Mouse (Mus musculus) liver, embryonic 15.5 days (tissue): Measurements from ENCODE around the gene Golga5. TPM values are rescaled to one million over a fixed set of nuclear protein-coding genes. Genes with fewer than 3 reads are reported as not detected.

Source experiments
- ATAC-seq: fragments of 200-750 bp; cut with Nextera tagmentation; 2 replicates; pipeline ENCODE4 v1.8.0; 2017; ENCODE audit warnings: moderate number of reproducible peaks, mild to moderate bottlenecking, moderate library complexity; ENCODE audit not compliant: insufficient read depth
- H3K27ac ChIP-seq: fragments of 300-500 bp; sonication (generic); replicated peaks from 2 replicates; pipeline ENCODE4 v1.5.1; 2015; ENCODE audit warnings: mild to moderate bottlenecking, inconsistent platforms
- H3K27me3 ChIP-seq: fragments of 300-500 bp; sonication (generic); 2 replicates; pipeline ENCODE4 v1.6.1; 2015; ENCODE audit warnings: mild to moderate bottlenecking, inconsistent platforms
- H3K36me3 ChIP-seq: fragments of 300-500 bp; sonication (generic); replicated peaks from 2 replicates; pipeline ENCODE4 v1.6.1; 2015; ENCODE audit warnings: moderate library complexity, mild to moderate bottlenecking, inconsistent platforms
- H3K4me1 ChIP-seq: fragments of 300-500 bp; sonication (generic); replicated peaks from 2 replicates; pipeline ENCODE4 v1.6.1; 2015; ENCODE audit warnings: inconsistent platforms
- H3K4me2 ChIP-seq: fragments of 300-500 bp; sonication (generic); 2 replicates; pipeline ENCODE4 v1.6.1; 2015; ENCODE audit warnings: moderate library complexity, mild to moderate bottlenecking, inconsistent platforms
- H3K4me3 ChIP-seq: fragments of 300-500 bp; sonication (generic); replicated peaks from 2 replicates; pipeline ENCODE4 v1.5.1; 2015; ENCODE audit warnings: mild to moderate bottlenecking, inconsistent platforms
- H3K9ac ChIP-seq: fragments of 300-500 bp; sonication (generic); 2 replicates; pipeline ENCODE4 v1.6.1; 2015; ENCODE audit warnings: moderate library complexity, mild to moderate bottlenecking, inconsistent platforms
- H3K9me3 ChIP-seq: fragments of 300-500 bp; sonication (generic); replicated peaks from 2 replicates; pipeline ENCODE4 v1.6.1; 2016; ENCODE audit warnings: inconsistent platforms
- WGBS: fragments of 180-500 bp; shearing (Covaris S2); methylation state at CpG from one replicate; pipeline ENCODE4 v1.1.7; 2015; ENCODE audit warnings: mixed read lengths; ENCODE audit not compliant: insufficient replicate concordance; 5-methylcytosine and 5-hydroxymethylcytosine counted together
- polyA plus RNA-seq: library from polyadenylated mRNA; unstranded; fragments of >200 nt; fragmentation: Nextera tagmentation; extraction: Ambion mirVana; gene quantifications from 2 replicates; pipeline ENCODE4 v1.2.1, GENCODE M21; 2015

The Golga5 gene
- polyA plus RNA-seq, 1 experiment from 2014 or later = 12.5 TPM

DNA sequence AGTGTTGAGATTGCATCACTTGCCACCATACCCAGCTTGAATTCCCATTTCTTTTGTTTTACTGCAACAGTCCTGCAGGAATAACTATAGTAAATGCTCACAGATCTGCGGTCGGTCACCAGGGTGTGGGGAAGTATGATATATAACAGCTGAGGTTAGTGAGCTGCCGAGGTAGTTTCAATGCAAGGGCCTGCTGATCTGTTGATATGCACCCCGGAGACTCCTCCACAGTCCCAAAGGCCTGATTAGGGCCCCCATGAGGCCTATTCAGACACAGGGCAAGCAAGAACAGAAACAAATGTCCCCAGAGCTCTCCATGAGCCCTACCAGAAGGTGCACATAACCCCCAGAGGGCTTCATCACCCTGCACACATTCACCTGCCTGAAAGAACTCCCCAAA is 38.7 kb upstream of the Golga5 start:
- no peak for ATAC-seq
- Histone ChIP-seq H3K4me1 (peaks cover 25% of the 10 kb centered on the region), H3K4me3 (no peak overlapping the region), H3K36me3 (no peaks in the 10 kb centered on the region), H3K9me3 (no peaks in the 10 kb centered on the region), H3K9ac (no peak overlapping the region), H3K4me2 (no peak overlapping the region), H3K27ac (no peak overlapping the region), H3K27me3 (no peaks in the 10 kb centered on the region)
- WGBS = 29% methylated on average over 4 of the region's 4 CpGs

DNA sequence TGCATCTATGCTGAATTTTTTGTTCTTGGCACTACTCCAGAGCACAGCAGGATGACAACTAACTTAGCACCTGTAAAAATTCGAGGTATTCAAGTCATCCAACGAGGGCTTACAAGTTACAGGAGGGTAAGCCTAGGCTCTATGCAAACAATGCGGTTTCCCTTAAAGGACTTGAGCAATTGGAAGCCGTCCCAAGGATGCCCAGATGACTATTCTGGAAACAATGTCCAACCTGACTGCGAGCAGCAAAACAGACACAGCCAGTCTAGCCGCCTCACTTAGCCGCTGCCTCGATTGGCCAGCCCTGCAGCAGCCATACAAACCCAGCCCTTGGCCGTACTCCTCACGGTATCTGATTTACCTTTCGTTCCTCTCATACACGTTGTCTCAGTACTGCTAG is 36.7 kb upstream of the Golga5 start:
- 65% methylated on average over 12 of the region's 12 CpGs for WGBS
- Histone ChIP-seq H3K36me3 (no peaks in the 10 kb centered on the region), H3K4me1 (peaks cover 18% of the 10 kb centered on the region), H3K4me3 (no peak overlapping the region), H3K27ac (no peak overlapping the region), H3K4me2 (no peak overlapping the region), H3K9me3 (no peaks in the 10 kb centered on the region), H3K9ac (no peak overlapping the region), H3K27me3 (no peaks in the 10 kb centered on the region)
- no peak for ATAC-seq

DNA sequence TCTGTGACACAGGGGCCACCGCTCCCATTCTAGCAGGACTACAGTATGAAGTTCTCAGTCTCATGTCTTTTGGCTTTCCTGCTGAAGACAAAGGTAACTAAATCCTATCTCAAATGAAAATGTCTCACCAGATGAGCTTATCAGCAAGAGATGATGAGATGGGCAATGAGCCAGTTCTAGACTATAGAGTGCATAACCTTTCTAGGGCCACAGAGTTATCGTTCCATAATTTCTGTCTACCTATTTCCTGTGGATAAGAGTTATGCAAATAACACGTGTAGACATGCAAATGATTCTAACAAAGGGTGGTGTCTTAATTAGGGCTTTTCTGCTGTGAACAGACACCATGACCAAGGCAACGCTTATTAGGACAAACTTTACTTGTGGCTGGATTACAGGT is 34.8 kb upstream of the Golga5 start:
- Histone ChIP-seq H3K27ac (no peak overlapping the region), H3K9ac (no peak overlapping the region)

GRCm38 (mm10) chr12:102436939-102437526 is 31.9 kb upstream of the Golga5 start:
- Histone ChIP-seq H3K9me3 (no peaks in the 10 kb centered on the region), H3K36me3 (no peaks in the 10 kb centered on the region), H3K27me3 (peaks cover 9% of the 10 kb centered on the region; the same call in 1 of the 2 replicates), H3K27ac (no peak overlapping the region), H3K4me2 (no peak overlapping the region), H3K4me3 (no peak overlapping the region), H3K9ac (no peak overlapping the region), H3K4me1 (peaks cover 28% of the 10 kb centered on the region)
- no peak for ATAC-seq
- 64% methylated on average over 10 of the region's 10 CpGs for WGBS

More for the DNA sequence above, 34.8 kb upstream of the Golga5 start:
- no peaks in the 10 kb centered on the region for H3K9me3 ChIP-seq
- H3K4me1 ChIP-seq = peaks cover 22% of the 10 kb centered on the region
- WGBS = 62% methylated on average over 4 of the region's 4 CpGs
- H3K36me3 ChIP-seq = no peaks in the 10 kb centered on the region
- no peak overlapping the region for H3K4me2 ChIP-seq
- H3K27me3 ChIP-seq = peaks cover 9% of the 10 kb centered on the region; the same call in 1 of the 2 replicates
- ATAC-seq = no peak
- H3K4me3 ChIP-seq = no peak overlapping the region

- 55% methylated on average over 5 of the region's 5 CpGs for WGBS
- Histone ChIP-seq H3K36me3 (no peaks in the 10 kb centered on the region), H3K4me3 (peak overlapping the region; percentile 60), H3K9ac (no peak overlapping the region), H3K4me2 (peak overlapping the region; percentile 74; the same call in 1 of the 2 replicates), H3K27me3 (peaks cover 9% of the 10 kb centered on the region; the same call in 1 of the 2 replicates), H3K4me1 (peaks cover 32% of the 10 kb centered on the region), H3K27ac (no peak overlapping the region), H3K9me3 (no peaks in the 10 kb centered on the region)
- no peak for ATAC-seq
Observed at GRCm38 (mm10) chr12:102437952-102438351, 31.0 kb upstream of the Golga5 start.

GRCm38 (mm10) chr12:102438983-102439631 is 29.8 kb upstream of the Golga5 start:
- ATAC-seq = peak; percentile 12; the same call in 1 of the 2 replicates
- no peaks in the 10 kb centered on the region for H3K36me3 ChIP-seq
- H3K4me2 ChIP-seq = peak overlapping the region; percentile 74
- H3K4me3 ChIP-seq = peak overlapping the region; percentile 60
- no peak overlapping the region for H3K27ac ChIP-seq
- peaks cover 31% of the 10 kb centered on the region for H3K4me1 ChIP-seq
- no peaks in the 10 kb centered on the region for H3K9me3 ChIP-seq
- WGBS = 3% methylated on average over 20 of the region's 20 CpGs
- peaks cover 9% of the 10 kb centered on the region; the same call in 1 of the 2 replicates for H3K27me3 ChIP-seq
- peak overlapping the region; percentile 46 for H3K9ac ChIP-seq

DNA sequence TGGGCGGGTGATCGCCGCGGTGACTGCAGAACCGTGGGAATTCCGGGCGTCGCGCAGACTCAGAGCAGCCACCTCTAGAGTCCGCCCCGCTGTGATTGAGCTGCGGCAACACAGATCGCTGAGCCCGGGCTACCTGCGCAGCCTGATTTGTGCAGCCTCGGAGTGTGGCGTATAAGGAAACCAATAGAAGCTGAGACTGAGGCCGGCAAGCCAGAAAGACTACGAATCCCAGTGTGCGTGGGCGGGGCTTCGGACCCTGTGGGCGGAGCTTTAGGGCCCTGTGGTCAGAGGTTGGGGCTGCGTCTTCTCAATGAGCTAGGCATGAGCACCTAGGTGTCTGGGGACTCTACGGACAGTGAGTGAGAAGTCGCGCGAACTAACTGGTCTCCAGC is 29.3 kb upstream of the Golga5 start, which contains the start of gene Lgmn:
Lgmn (minus strand) TSS at position 182 of the 392 bp plus-strand sequence.
- no peaks in the 10 kb centered on the region for H3K9me3 ChIP-seq
- peak within 1 kb of the TSS; percentile 60 for H3K4me3 ChIP-seq
- ATAC-seq = peak; percentile 97
- H3K27ac ChIP-seq = no peak within 1 kb of the TSS
- no peaks in the 10 kb centered on the region for H3K36me3 ChIP-seq
- H3K27me3 ChIP-seq = peaks cover 9% of the 10 kb centered on the region; the same call in 1 of the 2 replicates
- peak within 1 kb of the TSS; percentile 46 for H3K9ac ChIP-seq
- peak within 1 kb of the TSS; percentile 74 for H3K4me2 ChIP-seq
- under 1% methylated on average over 28 of the region's 28 CpGs for WGBS
- H3K4me1 ChIP-seq = peaks cover 26% of the 10 kb centered on the region

DNA sequence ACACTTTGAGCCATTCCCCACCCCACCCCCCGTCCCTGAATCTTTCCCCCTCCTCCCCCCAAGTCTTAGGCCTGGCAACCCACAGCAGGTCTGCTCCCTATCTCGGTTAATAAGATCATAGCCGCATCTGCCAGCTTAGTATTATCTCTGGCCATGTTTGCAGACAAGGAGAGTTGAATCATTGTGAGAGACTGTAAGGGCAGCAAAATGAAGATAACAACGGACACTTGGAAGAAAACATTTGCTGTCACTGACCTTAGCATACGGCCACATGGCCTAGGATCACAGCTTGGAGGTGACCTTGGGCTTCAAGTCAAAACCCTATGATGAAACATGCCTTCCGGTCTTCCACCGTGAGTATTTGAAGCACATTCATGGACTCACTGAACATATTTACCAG is 28.4 kb upstream of the Golga5 start:
- 34% methylated on average over 7 of the region's 7 CpGs for WGBS

GRCm38 (mm10) chr12:102441141-102441540 is 27.8 kb upstream of the Golga5 start:
- H3K27ac ChIP-seq = no peak overlapping the region
- 58% methylated on average over 6 of the region's 6 CpGs for WGBS
- peaks cover 27% of the 10 kb centered on the region for H3K4me1 ChIP-seq
- no peaks in the 10 kb centered on the region for H3K9me3 ChIP-seq
- H3K4me3 ChIP-seq = no peak overlapping the region
- H3K36me3 ChIP-seq = no peaks in the 10 kb centered on the region
- no peak overlapping the region for H3K4me2 ChIP-seq
- no peak overlapping the region for H3K9ac ChIP-seq
- ATAC-seq = no peak
- peaks cover 9% of the 10 kb centered on the region; the same call in 1 of the 2 replicates for H3K27me3 ChIP-seq

More for the DNA sequence above, 28.4 kb upstream of the Golga5 start:
- no peak overlapping the region for H3K9ac ChIP-seq
- no peak overlapping the region for H3K4me3 ChIP-seq
- H3K9me3 ChIP-seq = no peaks in the 10 kb centered on the region
- H3K4me2 ChIP-seq = no peak overlapping the region
- H3K27ac ChIP-seq = no peak overlapping the region
- ATAC-seq = no peak
- no peaks in the 10 kb centered on the region for H3K36me3 ChIP-seq
- peaks cover 27% of the 10 kb centered on the region for H3K4me1 ChIP-seq
- H3K27me3 ChIP-seq = peaks cover 9% of the 10 kb centered on the region; the same call in 1 of the 2 replicates

GRCm38 (mm10) chr12:102442639-102443038 is 26.3 kb upstream of the Golga5 start:
- peaks cover 9% of the 10 kb centered on the region; the same call in 1 of the 2 replicates for H3K27me3 ChIP-seq
- H3K4me3 ChIP-seq = no peak overlapping the region

GRCm38 (mm10) chr12:102443676-102444075 is 25.3 kb upstream of the Golga5 start:
- peaks cover under 1% of the 10 kb centered on the region; the same call in 1 of the 2 replicates for H3K27me3 ChIP-seq
- H3K36me3 ChIP-seq = no peaks in the 10 kb centered on the region
- WGBS = 30% methylated on average over 5 of the region's 5 CpGs
- no peaks in the 10 kb centered on the region for H3K9me3 ChIP-seq
- H3K9ac ChIP-seq = no peak overlapping the region
- ATAC-seq = no peak
- H3K4me3 ChIP-seq = no peak overlapping the region
- H3K4me1 ChIP-seq = peaks cover 27% of the 10 kb centered on the region
- no peak overlapping the region for H3K4me2 ChIP-seq
- H3K27ac ChIP-seq = no peak overlapping the region

More at GRCm38 (mm10) chr12:102442639-102443038, 26.3 kb upstream of the Golga5 start:
- 71% methylated on average over 15 of the region's 15 CpGs for WGBS
- no peak overlapping the region for H3K27ac ChIP-seq
- H3K4me2 ChIP-seq = no peak overlapping the region
- no peaks in the 10 kb centered on the region for H3K9me3 ChIP-seq
- no peak for ATAC-seq
- H3K9ac ChIP-seq = no peak overlapping the region
- peaks cover 27% of the 10 kb centered on the region for H3K4me1 ChIP-seq
- H3K36me3 ChIP-seq = no peaks in the 10 kb centered on the region
